Mouse (Mus musculus): ENCODE results near the gene Gtf3c1. TPM values are rescaled to one million over a fixed set of nuclear protein-coding genes. Genes with fewer than 3 reads are reported as not detected.

Gene Gtf3c1
- polyA plus RNA-seq, 1 experiment from 2014 or later, result 45.8 TPM

- no peak overlapping the region for H3K4me2 ChIP-seq (replicated peaks; ENCODE audit: low read depth, low read length)
- H3K9me3 ChIP-seq (ENCODE audit: control insufficient read depth, low read length), result no peaks in the 10 kb centered on the region
- 85% methylated on average over 4 of the region's 4 CpGs for WGBS
- H3K9ac ChIP-seq (ENCODE audit: low read depth, low read length), result no peak overlapping the region
- H3K27ac ChIP-seq (ENCODE audit: low read depth, low read length), result no peak overlapping the region
- no peaks in the 10 kb centered on the region for H3K36me3 ChIP-seq (ENCODE audit: control insufficient read depth, insufficient read depth, low read length)
- ATAC-seq (ENCODE audit: low FRiP score), result no peak
- H3K4me3 ChIP-seq (ENCODE audit: low read depth, low read length), result no peak overlapping the region
- no peak for DNase-seq (ENCODE audit: low spot score)
- no peaks in the 10 kb centered on the region for H3K4me1 ChIP-seq (replicated peaks; ENCODE audit: control insufficient read depth, insufficient read depth, low read length)
- H3K27me3 ChIP-seq (ENCODE audit: control insufficient read depth, insufficient read depth, low read length), result no peaks in the 10 kb centered on the region
Observed at GRCm38 (mm10) chr7:125620077-125620476, 87.5 kb downstream of the Gtf3c1 start.

GRCm38 (mm10) chr7:125618016-125618415 lies 89.6 kb downstream of the Gtf3c1 start:
- Histone ChIP-seq H3K4me1 (replicated peaks; ENCODE audit: control insufficient read depth, insufficient read depth, low read length) (no peaks in the 10 kb centered on the region), H3K27ac (ENCODE audit: low read depth, low read length) (no peak overlapping the region), H3K27me3 (ENCODE audit: control insufficient read depth, insufficient read depth, low read length) (no peaks in the 10 kb centered on the region), H3K4me3 (ENCODE audit: low read depth, low read length) (no peak overlapping the region), H3K9me3 (ENCODE audit: control insufficient read depth, low read length) (no peaks in the 10 kb centered on the region), H3K9ac (ENCODE audit: low read depth, low read length) (no peak overlapping the region), H3K4me2 (replicated peaks; ENCODE audit: low read depth, low read length) (no peak overlapping the region), H3K36me3 (ENCODE audit: control insufficient read depth, insufficient read depth, low read length) (no peaks in the 10 kb centered on the region)
- DNase-seq (ENCODE audit: low spot score) (no peak), ATAC-seq (ENCODE audit: low FRiP score) (no peak)
- WGBS, result 85% methylated on average over 7 of the region's 7 CpGs

GRCm38 (mm10) chr7:125615453-125615852 lies 92.1 kb downstream of the Gtf3c1 start:
- Histone ChIP-seq H3K4me1 (replicated peaks; ENCODE audit: control insufficient read depth, insufficient read depth, low read length) (no peaks in the 10 kb centered on the region), H3K27ac (ENCODE audit: low read depth, low read length) (no peak overlapping the region), H3K9me3 (ENCODE audit: control insufficient read depth, low read length) (no peaks in the 10 kb centered on the region), H3K36me3 (ENCODE audit: control insufficient read depth, insufficient read depth, low read length) (no peaks in the 10 kb centered on the region), H3K27me3 (ENCODE audit: control insufficient read depth, insufficient read depth, low read length) (no peaks in the 10 kb centered on the region), H3K9ac (ENCODE audit: low read depth, low read length) (no peak overlapping the region), H3K4me3 (ENCODE audit: low read depth, low read length) (no peak overlapping the region), H3K4me2 (replicated peaks; ENCODE audit: low read depth, low read length) (no peak overlapping the region)
- WGBS, result 88% methylated on average over 7 of the region's 7 CpGs
- DNase-seq (ENCODE audit: low spot score) (no peak), ATAC-seq (ENCODE audit: low FRiP score) (no peak)

DNA sequence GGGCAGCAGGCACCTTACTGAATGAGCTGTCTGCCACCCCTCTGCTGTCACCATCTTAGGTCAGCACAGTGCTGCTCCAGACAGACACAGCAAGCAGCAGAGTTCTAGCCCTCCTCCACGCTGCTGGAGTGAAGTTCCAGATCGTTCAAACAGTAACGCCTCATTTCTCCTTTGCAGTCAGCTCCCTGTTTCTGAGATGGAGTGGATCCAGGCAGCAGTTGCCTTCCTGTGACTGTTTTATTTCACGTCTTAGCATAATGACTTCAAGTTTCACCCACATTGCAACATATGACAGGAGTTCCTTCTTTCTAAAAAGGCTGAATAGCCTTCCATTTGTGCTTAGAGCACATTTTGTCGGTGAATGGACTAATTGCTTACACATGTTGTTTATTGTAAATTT lies 94.0 kb downstream of the Gtf3c1 start:
- 88% methylated on average over 5 of the region's 5 CpGs for WGBS
- H3K27me3 ChIP-seq (ENCODE audit: control insufficient read depth, insufficient read depth, low read length), result no peaks in the 10 kb centered on the region
- no peak overlapping the region for H3K9ac ChIP-seq (ENCODE audit: low read depth, low read length)
- H3K4me1 ChIP-seq (replicated peaks; ENCODE audit: control insufficient read depth, insufficient read depth, low read length), result no peaks in the 10 kb centered on the region
- no peak overlapping the region for H3K27ac ChIP-seq (ENCODE audit: low read depth, low read length)
- H3K4me2 ChIP-seq (replicated peaks; ENCODE audit: low read depth, low read length), result no peak overlapping the region
- DNase-seq (ENCODE audit: low spot score) (no peak), ATAC-seq (ENCODE audit: low FRiP score) (no peak)
- H3K9me3 ChIP-seq (ENCODE audit: control insufficient read depth, low read length), result no peaks in the 10 kb centered on the region
- H3K4me3 ChIP-seq (ENCODE audit: low read depth, low read length), result no peak overlapping the region
- H3K36me3 ChIP-seq (ENCODE audit: control insufficient read depth, insufficient read depth, low read length), result no peaks in the 10 kb centered on the region

- DNase-seq (ENCODE audit: low spot score) (no peak), ATAC-seq (ENCODE audit: low FRiP score) (no peak)
- no peaks in the 10 kb centered on the region for H3K36me3 ChIP-seq (ENCODE audit: control insufficient read depth, insufficient read depth, low read length)
- H3K27ac ChIP-seq (ENCODE audit: low read depth, low read length), result no peak overlapping the region
- H3K4me2 ChIP-seq (replicated peaks; ENCODE audit: low read depth, low read length), result no peak overlapping the region
- no peak overlapping the region for H3K9ac ChIP-seq (ENCODE audit: low read depth, low read length)
- H3K27me3 ChIP-seq (ENCODE audit: control insufficient read depth, insufficient read depth, low read length), result no peaks in the 10 kb centered on the region
- H3K4me3 ChIP-seq (ENCODE audit: low read depth, low read length), result no peak overlapping the region
- H3K4me1 ChIP-seq (replicated peaks; ENCODE audit: control insufficient read depth, insufficient read depth, low read length), result no peaks in the 10 kb centered on the region
- WGBS, result 90% methylated on average over 4 of the region's 4 CpGs
- no peaks in the 10 kb centered on the region for H3K9me3 ChIP-seq (ENCODE audit: control insufficient read depth, low read length)
Observed at GRCm38 (mm10) chr7:125608183-125608688, 99.3 kb downstream of the Gtf3c1 start.

DNA sequence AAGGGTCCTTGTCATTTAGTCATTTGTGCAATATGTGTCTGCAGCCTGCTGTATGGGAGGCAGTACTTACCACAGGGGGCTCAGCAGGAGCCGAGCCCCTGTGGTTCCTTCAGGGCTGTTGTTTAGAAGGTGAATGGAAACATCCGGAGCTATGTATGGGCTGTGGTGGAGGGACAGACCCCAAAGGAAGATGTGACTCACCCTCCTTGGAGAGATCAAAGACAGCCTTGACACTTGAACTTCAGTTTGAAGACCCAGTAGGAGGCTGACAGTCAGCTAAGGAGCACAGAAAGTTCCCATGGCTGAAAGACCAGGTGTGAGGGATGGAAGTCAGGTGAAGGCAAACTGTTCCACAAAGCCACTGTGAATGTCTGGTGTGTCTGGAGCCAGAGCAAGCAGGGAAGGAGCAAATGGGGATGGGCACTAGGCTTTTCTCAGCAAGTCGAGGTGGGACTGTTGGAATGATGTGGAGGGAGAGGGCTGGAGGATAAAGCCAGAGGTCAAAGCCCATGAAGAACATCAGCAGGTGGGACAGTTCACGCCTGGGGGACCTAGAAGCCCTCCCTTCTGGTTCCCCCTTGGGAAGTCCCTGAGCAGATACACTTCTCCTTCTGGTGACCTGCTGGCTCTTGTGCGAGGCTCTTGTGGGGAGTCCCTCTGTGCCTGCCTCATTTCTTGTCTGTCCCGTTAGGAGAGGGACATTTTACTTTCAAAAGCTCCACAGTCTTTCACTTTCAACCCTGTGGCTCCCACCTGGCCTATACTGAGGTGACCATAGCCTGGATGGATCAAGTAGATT lies 100.0 kb downstream of the Gtf3c1 start:
- Histone ChIP-seq H3K27ac (ENCODE audit: low read depth, low read length) (no peak overlapping the region), H3K4me3 (ENCODE audit: low read depth, low read length) (no peak overlapping the region), H3K4me1 (replicated peaks; ENCODE audit: control insufficient read depth, insufficient read depth, low read length) (no peaks in the 10 kb centered on the region), H3K36me3 (ENCODE audit: control insufficient read depth, insufficient read depth, low read length) (no peaks in the 10 kb centered on the region), H3K4me2 (replicated peaks; ENCODE audit: low read depth, low read length) (no peak overlapping the region), H3K9ac (ENCODE audit: low read depth, low read length) (no peak overlapping the region), H3K27me3 (ENCODE audit: control insufficient read depth, insufficient read depth, low read length) (no peaks in the 10 kb centered on the region), H3K9me3 (ENCODE audit: control insufficient read depth, low read length) (no peaks in the 10 kb centered on the region)
- DNase-seq (ENCODE audit: low spot score), result no peak
- no peak for ATAC-seq (ENCODE audit: low FRiP score)
- WGBS, result 62% methylated on average over 6 of the region's 6 CpGs

DNA sequence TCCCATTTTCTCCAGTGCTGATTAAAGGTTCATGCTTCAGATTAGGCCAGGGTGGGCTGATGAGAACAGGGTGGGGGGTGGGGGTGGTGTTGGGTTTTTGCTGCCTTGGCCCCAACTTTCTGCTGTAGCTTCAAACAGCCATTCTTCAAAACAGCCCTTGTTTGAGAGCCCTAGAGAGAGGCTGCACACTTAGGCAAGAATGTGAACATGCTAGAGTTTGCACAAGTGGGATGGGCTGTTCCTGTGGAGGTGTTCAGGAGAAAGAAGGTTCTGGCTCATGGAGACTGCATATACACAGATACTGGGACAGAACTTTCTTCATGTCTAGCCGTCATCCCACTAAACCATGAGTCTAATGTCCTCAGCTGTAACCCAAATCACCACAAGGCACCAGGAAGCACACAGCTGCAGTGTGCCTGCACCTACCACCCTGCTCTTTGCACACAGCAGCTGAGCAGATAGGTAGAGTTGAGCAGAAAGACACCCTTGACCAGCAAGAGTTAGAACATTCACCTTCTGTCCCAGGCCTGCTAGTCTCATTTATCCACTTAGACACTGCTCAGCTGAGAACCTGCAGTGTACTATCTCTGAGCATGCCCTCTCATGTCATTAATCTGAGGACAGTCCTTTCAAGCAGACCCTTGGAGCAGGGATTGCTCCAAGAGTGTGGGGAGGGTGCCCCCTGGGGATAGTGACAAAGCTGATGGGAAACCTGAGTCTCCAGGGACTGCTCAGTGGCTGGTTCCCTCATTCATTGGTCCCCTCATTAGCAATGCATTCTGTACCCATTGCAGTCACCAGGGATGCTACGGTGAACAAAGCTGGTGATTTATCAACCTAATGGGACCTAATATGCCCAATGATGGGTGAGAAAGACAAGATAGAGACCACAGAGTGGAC lies 101.1 kb downstream of the Gtf3c1 start:
- H3K4me1 ChIP-seq (replicated peaks; ENCODE audit: control insufficient read depth, insufficient read depth, low read length), result no peaks in the 10 kb centered on the region
- H3K4me3 ChIP-seq (ENCODE audit: low read depth, low read length), result no peak overlapping the region
- no peak for DNase-seq (ENCODE audit: low spot score)
- H3K4me2 ChIP-seq (replicated peaks; ENCODE audit: low read depth, low read length), result no peak overlapping the region
- WGBS, result 66% methylated on average over 2 of the region's 2 CpGs
- no peaks in the 10 kb centered on the region for H3K9me3 ChIP-seq (ENCODE audit: control insufficient read depth, low read length)
- H3K27me3 ChIP-seq (ENCODE audit: control insufficient read depth, insufficient read depth, low read length), result no peaks in the 10 kb centered on the region
- H3K36me3 ChIP-seq (ENCODE audit: control insufficient read depth, insufficient read depth, low read length), result no peaks in the 10 kb centered on the region
- no peak overlapping the region for H3K9ac ChIP-seq (ENCODE audit: low read depth, low read length)
- no peak for ATAC-seq (ENCODE audit: low FRiP score)
- H3K27ac ChIP-seq (ENCODE audit: low read depth, low read length), result no peak overlapping the region

DNA sequence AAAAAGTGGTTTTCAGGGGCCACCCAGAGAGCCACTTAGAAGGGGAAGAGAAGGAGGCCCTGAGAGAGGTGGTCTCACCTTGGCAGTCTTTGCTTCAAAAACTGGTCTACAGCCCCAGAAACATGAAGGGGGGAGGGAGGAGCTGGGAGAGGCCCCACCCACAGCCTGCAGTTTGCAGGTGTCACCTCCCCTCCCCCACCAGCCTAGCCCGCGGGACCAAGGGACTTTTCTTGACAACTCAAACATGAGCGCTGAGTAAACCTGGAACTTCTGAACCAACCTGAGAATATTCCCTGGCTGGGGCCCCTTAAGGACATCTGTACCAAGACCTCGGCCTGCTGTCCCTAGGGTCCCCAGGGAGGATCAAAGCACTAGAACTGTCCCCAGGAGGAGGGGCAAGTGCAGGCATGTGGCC lies 101.8 kb downstream of the Gtf3c1 start:
- no peak for ATAC-seq (ENCODE audit: low FRiP score)
- 60% methylated on average over 4 of the region's 4 CpGs for WGBS
- no peaks in the 10 kb centered on the region for H3K36me3 ChIP-seq (ENCODE audit: control insufficient read depth, insufficient read depth, low read length)

More for the DNA sequence above, 101.8 kb downstream of the Gtf3c1 start:
- no peaks in the 10 kb centered on the region for H3K27me3 ChIP-seq (ENCODE audit: control insufficient read depth, insufficient read depth, low read length)
- no peak for DNase-seq (ENCODE audit: low spot score)
- H3K9me3 ChIP-seq (ENCODE audit: control insufficient read depth, low read length), result no peaks in the 10 kb centered on the region
- no peak overlapping the region for H3K4me3 ChIP-seq (ENCODE audit: low read depth, low read length)
- H3K4me2 ChIP-seq (replicated peaks; ENCODE audit: low read depth, low read length), result no peak overlapping the region
- H3K27ac ChIP-seq (ENCODE audit: low read depth, low read length), result no peak overlapping the region
- no peak overlapping the region for H3K9ac ChIP-seq (ENCODE audit: low read depth, low read length)
- no peaks in the 10 kb centered on the region for H3K4me1 ChIP-seq (replicated peaks; ENCODE audit: control insufficient read depth, insufficient read depth, low read length)

Data from hindbrain, embryonic 11.5 days (tissue).